Mouse (Mus musculus) kidney, adult 2 months (tissue): ENCODE results near the gene Dcakd. TPM values are rescaled to one million over a fixed set of nuclear protein-coding genes. Genes with fewer than 3 reads are reported as not detected.

ENCODE experiments used
- DNase-seq: peaks from one replicate; pipeline ENCODE4 v3.0.0; 2021
- H3K27ac ChIP-seq: fragments of 200-500 bp; 2 replicates; pipeline ENCODE4 v1.5.1; 2012; ENCODE audit warnings: low read depth, low read length, control low read depth, inconsistent platforms; ENCODE audit not compliant: insufficient read depth
- H3K27me3 ChIP-seq: fragments of 200-500 bp; replicated peaks from 2 replicates; pipeline ENCODE4 v1.6.1; 2012; ENCODE audit warnings: mild to moderate bottlenecking, moderate library complexity, low read length, inconsistent platforms; ENCODE audit not compliant: control insufficient read depth, insufficient read depth
- H3K36me3 ChIP-seq: fragments of 200-500 bp; 2 replicates; pipeline ENCODE4 v1.6.1; 2012; ENCODE audit warnings: mild to moderate bottlenecking, moderate library complexity, low read length, inconsistent platforms; ENCODE audit not compliant: control insufficient read depth, insufficient read depth
- H3K4me1 ChIP-seq: fragments of 200-500 bp; 2 replicates; pipeline ENCODE4 v1.6.1; 2011; ENCODE audit warnings: low read length; ENCODE audit not compliant: control insufficient read depth, insufficient read depth
- H3K4me3 ChIP-seq: fragments of 200-500 bp; 2 replicates; pipeline ENCODE4 v1.5.1; 2011; ENCODE audit warnings: mild to moderate bottlenecking, low read depth, low read length, control low read depth; ENCODE audit not compliant: insufficient read depth
- CTCF ChIP-seq: fragments of 200-500 bp; conservative IDR thresholded peaks from 2 replicates; pipeline ENCODE4 v1.5.1; 2011; ENCODE audit warnings: low read depth, mild to moderate bottlenecking, control low read depth, low read length, moderate library complexity, mixed read lengths; ENCODE audit not compliant: insufficient read depth, insufficient read length
- POLR2A ChIP-seq: fragments of 200-500 bp; IDR thresholded peaks from one replicate; pipeline ENCODE4 v1.6.1; 2011; ENCODE audit warnings: low read depth, low read length, control low read depth
- WGBS: fragments of 180-500 bp; shearing (Covaris S2); methylation state at CpG from one replicate; pipeline ENCODE4 v1.1.7; 2018; 5-methylcytosine and 5-hydroxymethylcytosine counted together
- polyA plus RNA-seq: library from polyadenylated mRNA; depleted of rRNA; stranded (reverse); fragments of >200 nt; gene quantifications from 2 replicates; pipeline ENCODE4 v1.2.3, GENCODE M21; 2012

Dcakd gene
- polyA plus RNA-seq, 1 experiment = 49.5 TPM

GRCm38 (mm10) chr11:102962861-102963245 lies 65.3 kb downstream of the Dcakd start:
- Histone ChIP-seq H3K27ac (no peak overlapping the region), H3K27me3 (no peaks in the 10 kb centered on the region), H3K4me1 (no peaks in the 10 kb centered on the region), H3K36me3 (no peaks in the 10 kb centered on the region), H3K4me3 (no peak overlapping the region)
- WGBS = 60% methylated on average over 7 of the region's 7 CpGs
- no peak for DNase-seq
- no peak for TF ChIP-seq POLR2A
- TF ChIP-seq CTCF = no peak

DNA sequence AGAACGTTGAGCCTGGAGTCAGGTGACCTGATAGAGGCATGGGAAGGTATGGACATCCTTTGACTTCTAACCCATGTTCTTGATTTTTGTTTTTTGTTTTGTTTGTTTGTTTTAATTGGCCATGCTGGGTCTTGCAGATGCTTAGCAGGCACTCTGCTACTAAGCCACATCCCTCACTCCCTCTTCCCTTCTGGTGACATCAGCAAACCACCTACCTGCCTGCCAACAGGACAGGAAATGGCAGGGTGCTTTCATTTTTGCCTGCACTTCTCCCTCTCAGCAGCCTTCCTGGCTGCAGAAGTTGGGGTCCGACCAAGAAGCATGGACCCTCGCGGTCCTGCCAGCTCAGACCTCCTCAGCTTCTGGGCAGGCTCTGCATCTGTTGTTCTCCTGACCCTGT lies 67.1 kb downstream of the Dcakd start:
- Histone ChIP-seq H3K27ac (no peak overlapping the region), H3K4me1 (no peaks in the 10 kb centered on the region), H3K27me3 (no peaks in the 10 kb centered on the region), H3K4me3 (no peak overlapping the region), H3K36me3 (no peaks in the 10 kb centered on the region)
- DNase-seq = no peak
- WGBS = 90% methylated on average over 4 of the region's 4 CpGs
- TF ChIP-seq POLR2A = no peak
- no peak for TF ChIP-seq CTCF

DNA sequence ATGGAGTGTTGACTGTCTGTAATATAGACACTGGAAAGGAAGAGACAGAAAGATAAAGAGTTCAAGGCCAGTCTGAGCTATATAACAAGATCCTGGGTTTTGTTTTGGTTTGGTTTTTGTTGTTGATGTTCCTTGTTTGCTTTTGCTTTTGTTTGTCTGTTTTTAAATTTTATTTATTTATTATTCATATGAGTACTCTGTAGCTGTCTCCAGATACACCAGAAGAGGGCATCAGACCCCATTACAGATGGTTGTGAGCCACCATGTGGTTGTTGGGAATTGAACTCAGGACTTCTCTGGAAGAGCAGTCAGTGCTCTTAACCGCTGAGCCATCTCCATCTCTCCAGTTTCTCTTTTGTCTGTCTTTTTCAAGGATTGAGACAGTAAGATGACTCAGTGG lies 69.3 kb downstream of the Dcakd start:
- H3K36me3 ChIP-seq = no peaks in the 10 kb centered on the region

GRCm38 (mm10) chr11:102958431-102958830 lies 69.7 kb downstream of the Dcakd start:
- H3K4me3 ChIP-seq = no peak overlapping the region
- TF ChIP-seq CTCF (no peak), POLR2A (no peak)
- no peak for DNase-seq
- H3K4me1 ChIP-seq = no peaks in the 10 kb centered on the region
- 89% methylated on average over 6 of the region's 6 CpGs for WGBS
- H3K27ac ChIP-seq = no peak overlapping the region
- H3K27me3 ChIP-seq = no peaks in the 10 kb centered on the region
- H3K36me3 ChIP-seq = no peaks in the 10 kb centered on the region

More for the DNA sequence above, 69.3 kb downstream of the Dcakd start:
- Histone ChIP-seq H3K27me3 (no peaks in the 10 kb centered on the region), H3K27ac (no peak overlapping the region), H3K4me1 (no peaks in the 10 kb centered on the region), H3K4me3 (no peak overlapping the region)
- 84% methylated on average over 1 of the region's 1 CpGs for WGBS
- no peak for TF ChIP-seq POLR2A
- TF ChIP-seq CTCF = no peak
- no peak for DNase-seq

- H3K36me3 ChIP-seq = no peaks in the 10 kb centered on the region
- no peaks in the 10 kb centered on the region for H3K27me3 ChIP-seq
- H3K27ac ChIP-seq = no peak overlapping the region
- DNase-seq = no peak
- no peak overlapping the region for H3K4me3 ChIP-seq
- H3K4me1 ChIP-seq = no peaks in the 10 kb centered on the region
- 81% methylated on average over 8 of the region's 8 CpGs for WGBS
- no peak for TF ChIP-seq CTCF
- TF ChIP-seq POLR2A = no peak
Measured at GRCm38 (mm10) chr11:102957692-102958091, 70.4 kb downstream of the Dcakd start.

DNA sequence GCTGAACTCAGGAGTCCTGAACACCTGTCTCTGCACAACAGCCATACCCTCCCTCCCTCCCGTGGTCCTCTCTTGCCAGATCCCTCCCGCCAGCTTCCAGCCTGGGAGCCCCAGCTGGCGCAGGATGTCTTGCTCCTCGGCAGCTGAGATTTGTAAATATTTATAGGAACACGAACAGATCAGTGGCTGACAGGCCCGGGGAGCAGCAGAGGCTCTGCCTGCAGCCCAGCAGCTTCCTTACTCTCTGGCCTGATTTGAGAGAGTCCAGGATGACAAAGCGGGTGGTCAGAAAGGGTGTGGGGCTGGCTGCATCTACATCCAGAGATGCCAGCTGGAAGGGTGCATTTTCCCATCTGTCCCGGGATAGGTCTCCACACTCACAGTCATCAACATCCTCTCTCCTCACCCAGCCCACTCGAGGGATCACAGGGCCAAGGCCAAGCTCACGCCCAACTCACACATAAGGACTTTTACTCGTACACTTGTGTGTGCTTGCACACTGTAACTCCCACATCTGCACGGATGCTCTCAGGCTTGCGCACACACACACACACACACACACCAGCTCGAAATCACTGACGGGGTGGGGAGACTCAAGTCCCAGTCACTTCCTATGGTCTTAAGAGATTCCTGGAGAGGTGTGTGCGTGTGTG lies 71.0 kb downstream of the Dcakd start:
- no peak for DNase-seq
- TF ChIP-seq POLR2A (no peak), CTCF (no peak)
- Histone ChIP-seq H3K36me3 (no peaks in the 10 kb centered on the region), H3K27me3 (no peaks in the 10 kb centered on the region), H3K4me3 (no peak overlapping the region), H3K27ac (no peak overlapping the region), H3K4me1 (no peaks in the 10 kb centered on the region)
- 61% methylated on average over 16 of the region's 16 CpGs for WGBS

- 43% methylated on average over 6 of the region's 6 CpGs for WGBS
- TF ChIP-seq CTCF (no peak), POLR2A (no peak)
Measured at GRCm38 (mm10) chr11:102952922-102953321, 75.2 kb downstream of the Dcakd start.

More at GRCm38 (mm10) chr11:102952922-102953321, 75.2 kb downstream of the Dcakd start:
- no peaks in the 10 kb centered on the region for H3K36me3 ChIP-seq
- no peak for DNase-seq
- no peaks in the 10 kb centered on the region for H3K27me3 ChIP-seq
- H3K4me3 ChIP-seq = no peak overlapping the region
- H3K27ac ChIP-seq = no peak overlapping the region
- no peaks in the 10 kb centered on the region for H3K4me1 ChIP-seq
